Mouse (Mus musculus) gonadal fat pad, adult 2 months (tissue): Measurements from ENCODE around the gene Mpst. TPM values are rescaled to one million over a fixed set of nuclear protein-coding genes. Genes with fewer than 3 reads are reported as not detected.

ENCODE experiments used
- DNase-seq: peaks from one replicate; pipeline ENCODE4 v3.0.0-alpha.2; 2012; ENCODE audit warnings: low read depth
- polyA plus RNA-seq: library from polyadenylated mRNA; depleted of rRNA; stranded (reverse); fragments of >200 nt; gene quantifications from 2 replicates; pipeline ENCODE4 v1.2.3, GENCODE M21; 2012

Mpst gene
- polyA plus RNA-seq, 1 experiment, result 120 TPM

GRCm38 (mm10) chr15:78403896-78404295, 2.3 kb upstream of the Mpst start:
- no peak for DNase-seq

DNA sequence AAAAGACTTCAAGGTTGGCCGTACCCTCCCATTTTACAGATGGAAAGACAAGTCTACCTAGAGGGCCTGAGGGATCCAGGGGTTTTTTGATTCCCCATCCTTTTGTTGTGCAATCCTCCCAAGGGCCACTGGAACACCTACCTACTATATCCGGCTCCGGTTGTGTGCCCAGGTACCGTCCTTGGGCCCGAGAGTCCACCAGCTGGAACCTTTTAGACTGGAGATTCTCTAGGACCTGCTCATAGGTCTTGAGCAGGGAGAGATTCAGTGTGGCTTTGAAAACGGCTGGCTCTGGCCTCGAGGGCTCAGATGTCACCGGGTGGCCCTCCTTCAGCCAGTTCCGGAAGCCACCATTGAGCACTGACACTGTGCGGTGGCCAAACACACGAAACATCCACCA, 1.1 kb upstream of the Mpst start:
- DNase-seq, result no peak

- DNase-seq, result no peak
These were observed 552 bp upstream of the Mpst start, which contains the start of gene Tst for GRCm38 (mm10) chr15:78405517-78406211. Gene Tst, minus strand, starts transcription at chr15:78405907.

- DNase-seq, result no peak
These were observed 3.4 kb downstream of the Mpst start for GRCm38 (mm10) chr15:78409570-78410052.

- no peak for DNase-seq
These were observed 7.0 kb downstream of the Mpst start for GRCm38 (mm10) chr15:78413083-78413718.

DNA sequence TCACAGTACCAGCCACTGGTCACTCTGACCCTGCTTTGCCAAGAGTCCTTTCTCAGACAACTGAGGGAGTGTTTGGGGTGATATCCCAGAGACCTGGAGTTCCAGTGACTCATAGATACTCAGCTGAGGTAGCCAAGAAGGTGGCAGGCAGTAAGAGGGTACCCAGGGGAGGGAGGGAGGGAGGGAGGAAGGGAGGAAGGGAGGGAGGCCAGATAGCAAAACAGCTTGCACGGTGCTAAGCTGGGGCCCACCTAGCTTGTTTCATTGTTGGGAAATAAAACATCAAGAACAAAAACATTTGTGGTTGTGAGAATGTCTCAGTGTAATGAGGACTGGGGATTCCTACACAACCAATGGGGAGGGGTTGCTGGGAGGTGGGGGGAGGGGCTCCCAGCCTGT, 7.5 kb downstream of the Mpst start:
- no peak for DNase-seq

GRCm38 (mm10) chr15:78414157-78414556, 7.9 kb downstream of the Mpst start:
- peak; percentile 95 for DNase-seq

DNA sequence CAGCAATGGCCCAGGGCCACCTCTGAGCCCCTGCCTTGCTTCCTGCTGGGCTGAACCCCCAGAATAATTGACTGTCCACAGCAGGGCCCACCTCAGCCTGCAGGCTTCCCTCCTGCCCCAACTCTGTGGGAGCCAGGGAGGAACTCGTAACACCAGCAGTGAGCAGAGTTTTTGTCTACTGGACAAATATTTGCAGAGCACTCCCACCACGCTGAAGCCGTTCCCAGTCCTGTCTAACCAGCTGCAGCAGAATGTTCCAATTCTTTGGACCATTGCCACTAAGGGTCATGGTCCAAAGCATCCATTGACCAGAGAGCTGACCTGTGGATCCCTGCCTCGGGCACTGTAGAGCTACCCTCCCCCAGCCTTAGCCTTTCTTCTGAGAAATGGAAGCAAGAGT, 10.7 kb downstream of the Mpst start:
- DNase-seq, result no peak

GRCm38 (mm10) chr15:78420395-78420794, 14.2 kb downstream of the Mpst start:
- DNase-seq, result no peak

- DNase-seq, result no peak
These were observed 16.1 kb downstream of the Mpst start for GRCm38 (mm10) chr15:78422046-78422956.

DNA sequence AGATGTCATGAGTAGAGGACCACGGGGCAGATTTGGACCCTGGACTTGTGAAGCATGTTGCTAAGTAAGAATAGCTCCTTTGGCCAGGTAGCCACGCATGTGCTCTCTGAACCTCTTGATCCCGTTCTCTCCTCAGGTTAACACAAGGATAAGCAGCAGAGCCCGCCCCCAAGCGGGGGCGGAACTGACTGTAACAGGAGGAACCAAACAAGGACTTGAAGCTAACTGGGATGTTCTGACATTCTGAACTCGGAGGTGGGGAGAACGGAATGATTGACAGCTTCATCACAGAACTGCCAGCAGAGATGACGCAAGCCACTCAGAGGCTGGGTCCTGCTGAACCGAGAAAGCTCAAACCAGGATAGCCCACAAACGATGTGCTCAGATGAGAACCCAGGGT, 18.3 kb downstream of the Mpst start:
- DNase-seq, result no peak

GRCm38 (mm10) chr15:78425230-78425629, 19.0 kb downstream of the Mpst start:
- DNase-seq, result no peak

GRCm38 (mm10) chr15:78428391-78429138, 22.3 kb downstream of the Mpst start, which contains the start of gene Kctd17:
Gene Kctd17, plus strand, starts transcription at chr15:78428564.
- no peak for DNase-seq

DNA sequence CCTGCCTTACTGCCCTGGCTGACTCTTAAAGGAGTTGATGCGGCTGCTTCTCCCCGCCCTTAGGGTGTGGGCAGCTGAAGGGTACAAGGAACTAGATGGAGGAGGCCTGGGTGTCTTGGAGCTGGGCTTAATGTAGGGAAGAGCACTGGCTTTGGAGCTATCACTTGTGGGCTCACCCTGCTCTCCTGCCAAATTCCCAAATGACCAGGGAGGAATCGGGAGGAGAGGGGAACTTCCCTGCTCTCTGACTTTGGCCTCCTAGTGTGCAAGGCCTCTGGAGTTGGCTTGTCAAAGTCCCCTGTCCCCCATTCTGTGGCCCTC, 22.9 kb downstream of the Mpst start:
- DNase-seq, result no peak

DNA sequence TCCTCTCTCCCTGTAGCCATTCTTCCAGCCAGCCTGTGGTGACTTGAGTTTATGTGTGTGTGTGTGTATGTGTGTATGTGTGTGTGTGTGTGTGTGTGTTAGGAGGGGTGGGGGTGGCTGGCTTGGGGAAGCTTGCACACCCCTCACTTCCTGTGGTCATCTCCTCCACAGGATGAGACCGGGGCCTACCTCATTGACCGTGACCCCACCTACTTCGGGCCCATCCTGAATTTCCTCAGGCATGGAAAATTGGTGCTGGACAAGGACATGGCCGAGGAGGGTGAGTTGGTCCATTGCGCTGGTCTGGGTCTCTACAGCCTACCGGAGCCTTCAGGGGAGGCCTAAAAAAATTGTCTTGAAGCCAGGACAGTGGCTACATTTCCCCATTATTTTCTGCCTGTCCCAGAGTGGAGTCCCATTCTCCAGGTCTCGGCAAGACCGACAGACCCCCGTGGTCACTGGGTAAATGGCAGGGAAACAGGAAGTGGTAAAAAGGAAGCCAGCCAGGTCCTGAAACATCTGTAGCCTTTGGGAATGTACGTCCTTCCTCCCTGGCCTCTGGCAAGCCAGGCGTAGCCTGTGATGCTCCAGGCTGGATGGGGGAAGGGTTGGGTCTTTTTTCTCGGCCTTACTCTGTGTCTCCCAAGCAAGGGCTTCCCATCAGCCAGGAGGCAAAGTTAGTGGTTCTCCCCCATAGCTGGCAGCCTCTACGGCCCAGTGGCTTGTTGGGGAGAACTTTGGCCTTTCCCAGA, 23.8 kb downstream of the Mpst start:
- DNase-seq, result no peak

DNA sequence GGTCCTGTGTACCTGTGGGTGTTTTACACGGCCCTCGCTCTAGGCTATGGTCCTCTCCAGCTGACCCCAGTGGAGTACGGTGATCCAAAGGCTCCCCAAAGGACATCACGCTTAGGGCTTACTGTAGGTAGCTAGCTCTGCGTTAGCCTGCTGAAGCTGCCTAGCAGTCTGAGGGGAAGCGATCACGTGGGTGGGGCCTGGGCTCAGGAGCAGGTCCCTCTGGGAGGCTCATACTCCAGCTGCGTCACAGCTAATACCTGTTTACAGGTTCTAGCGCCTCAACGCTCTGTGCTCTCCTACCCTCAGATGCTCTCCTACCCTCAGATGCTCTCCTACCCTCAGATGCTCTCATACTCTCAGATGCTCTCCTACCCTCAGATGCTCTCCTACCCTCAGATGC, 24.7 kb downstream of the Mpst start:
- DNase-seq, result no peak

GRCm38 (mm10) chr15:78431541-78432121, 25.4 kb downstream of the Mpst start:
- DNase-seq, result no peak

- no peak for DNase-seq
These were observed 28.8 kb downstream of the Mpst start for GRCm38 (mm10) chr15:78434896-78435520.

- DNase-seq, result no peak
These were observed 29.5 kb downstream of the Mpst start for GRCm38 (mm10) chr15:78435681-78436080.
